Mouse (Mus musculus) thymus, adult 2 months (tissue): Measurements from ENCODE around the gene Cdipt.

ENCODE experiments used
- CTCF ChIP-seq: fragments of 200-500 bp; IDR thresholded peaks from 2 replicates; pipeline ENCODE4 v1.5.1; 2012; ENCODE audit warnings: mild to moderate bottlenecking, control low read depth, low read length, moderate library complexity, borderline replicate concordance; ENCODE audit not compliant: control insufficient read depth, poor library complexity, insufficient read depth; ENCODE audit errors: extremely low read depth
- POLR2A ChIP-seq: fragments of 200-500 bp; IDR thresholded peaks from 2 replicates; pipeline ENCODE4 v1.6.1; 2012; ENCODE audit warnings: mild to moderate bottlenecking, low read length, control low read depth, moderate library complexity; ENCODE audit not compliant: control insufficient read depth, poor library complexity, insufficient read depth; ENCODE audit errors: extremely low read depth

DNA sequence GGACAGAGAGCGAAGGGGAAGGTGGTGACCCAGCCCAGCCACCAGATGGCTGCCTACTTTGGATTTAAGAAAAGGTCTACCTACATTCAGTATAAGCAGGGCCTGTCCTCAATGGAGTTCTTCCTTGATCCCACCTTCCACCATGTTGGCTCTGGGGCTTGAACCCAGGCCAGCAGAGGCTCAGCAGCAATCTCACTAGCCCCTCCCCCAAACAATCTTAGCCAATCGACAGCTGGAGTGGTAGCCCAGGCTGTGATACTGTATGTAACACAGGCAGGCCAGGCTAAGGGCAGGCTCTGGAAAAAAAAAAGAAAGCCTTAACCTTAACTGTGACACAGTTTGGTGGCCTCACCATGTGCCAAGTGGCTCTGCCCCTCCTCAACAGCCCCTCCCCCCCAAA lies 36.0 kb downstream of the Cdipt start:
- TF ChIP-seq CTCF, result no peak
- TF ChIP-seq POLR2A, result no peak
